Mouse (Mus musculus): ENCODE results near the gene Aldh1b1.
A peak's percentile ranks its signal among the peaks of the same experiment; 100 is the strongest.

Gene Aldh1b1

DNA sequence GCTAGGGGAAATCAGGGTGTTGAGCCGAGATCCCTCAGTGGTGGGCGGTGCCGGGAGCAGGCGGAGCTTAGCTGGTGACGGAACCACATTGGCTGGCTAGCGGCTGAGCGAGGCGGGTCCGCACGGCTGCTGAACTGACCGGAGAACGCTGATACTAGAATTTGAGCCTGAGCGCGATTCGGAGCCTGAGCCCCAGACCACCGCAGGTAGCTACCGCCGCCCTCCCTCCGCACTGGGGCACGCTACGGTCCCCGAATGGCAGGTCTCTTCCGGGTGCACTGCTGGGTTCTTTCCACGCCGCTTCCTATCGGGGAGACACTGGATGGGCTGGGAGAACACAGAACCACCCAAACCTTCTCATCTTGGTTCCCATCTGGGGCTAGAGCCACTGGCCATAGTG is at the start of gene Aldh1b1:
TSS of gene Aldh1b1 (plus strand) at position 59 of the 400 bp plus-strand sequence.
- peak; percentile 67 for DNase-seq

DNA sequence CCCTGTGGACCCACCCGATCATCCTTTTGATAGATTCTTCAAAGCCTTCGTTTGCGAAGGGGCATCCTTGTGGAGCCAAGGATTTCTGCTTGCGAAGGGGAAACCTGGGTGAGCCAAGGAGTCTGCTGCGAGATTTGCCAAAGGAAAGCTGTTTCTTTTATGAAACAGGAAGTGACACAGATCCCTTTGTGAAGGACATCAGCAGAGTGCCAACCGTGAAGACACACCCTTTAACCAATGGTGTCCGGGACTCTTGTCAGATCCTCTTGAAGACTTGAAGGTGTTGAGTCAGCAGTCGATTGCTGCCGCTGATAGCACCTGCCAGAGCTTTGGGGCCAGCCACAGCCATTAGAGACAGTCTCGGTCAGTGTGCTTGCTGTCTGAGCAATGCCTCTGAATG is 49.4 kb upstream of the Aldh1b1 start:
- DNase-seq: no peak

DNA sequence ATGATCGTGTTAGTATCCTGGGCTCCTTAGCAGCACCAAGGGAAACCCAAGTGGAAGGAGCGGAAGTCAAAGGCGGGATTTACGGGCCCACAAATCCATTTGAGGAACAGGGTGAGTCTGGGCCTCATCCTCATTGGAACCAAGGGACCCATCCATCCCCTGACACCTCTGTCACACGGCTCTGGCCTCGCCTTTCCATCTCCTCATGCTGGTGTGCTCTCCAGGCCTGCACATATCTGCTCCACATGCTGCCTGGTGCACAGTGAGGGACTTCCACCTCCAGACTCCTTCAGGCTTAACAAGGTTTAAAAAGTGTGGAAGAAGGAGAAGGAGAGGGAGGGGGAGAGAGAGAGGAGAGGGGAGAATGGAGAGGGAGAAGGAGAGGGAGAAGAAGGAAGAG is 48.3 kb upstream of the Aldh1b1 start:
- no peak for DNase-seq

DNA sequence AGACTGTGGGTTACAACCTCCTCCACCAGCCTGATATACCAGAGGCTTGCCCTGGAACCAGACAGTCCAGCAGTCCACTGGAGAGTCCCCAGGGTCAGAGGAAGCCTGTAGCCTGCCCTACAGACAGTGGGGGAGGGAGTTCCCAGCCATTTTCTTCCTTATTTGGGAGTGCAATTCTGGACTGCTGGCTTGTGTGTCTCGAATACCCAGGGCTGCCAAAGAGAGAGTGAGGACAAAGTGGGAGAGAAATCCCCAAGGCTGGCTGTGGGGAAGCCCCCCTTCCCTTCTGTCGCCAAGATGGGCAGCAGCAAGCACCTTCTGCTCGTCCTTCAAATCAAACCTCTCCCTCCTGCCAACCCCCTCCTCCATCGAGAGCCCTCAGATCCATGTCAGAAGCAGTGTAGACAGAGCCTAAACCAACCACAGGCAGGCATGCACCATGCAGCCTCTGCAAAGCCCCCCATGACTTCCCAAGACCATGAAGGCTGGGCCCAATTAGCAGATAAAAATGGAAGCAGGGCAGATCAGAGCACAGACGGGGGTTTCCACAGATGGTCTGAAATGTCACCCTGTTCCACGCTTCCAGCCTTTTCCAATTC is 45.5 kb upstream of the Aldh1b1 start:
- no peak for DNase-seq

DNA sequence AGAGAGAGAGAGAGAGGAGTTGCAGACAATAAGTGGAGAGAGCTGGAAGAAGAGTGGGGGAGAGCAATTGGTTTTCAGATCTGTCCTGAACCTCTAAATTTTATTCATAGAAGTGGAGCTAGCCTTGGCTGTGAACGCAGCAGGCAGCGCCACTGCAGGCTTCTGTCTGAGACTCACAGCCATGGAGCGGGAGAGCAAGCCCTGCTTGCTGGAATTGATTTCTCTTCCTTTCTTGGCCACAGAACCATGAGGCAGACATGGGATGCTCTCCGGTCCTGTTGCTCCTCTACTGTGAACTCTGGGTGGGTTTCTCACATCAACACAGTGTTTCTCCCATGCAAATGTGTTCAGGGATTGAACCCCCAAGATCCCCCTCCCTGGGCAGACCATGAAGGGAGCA is 44.7 kb upstream of the Aldh1b1 start:
- DNase-seq: no peak

DNA sequence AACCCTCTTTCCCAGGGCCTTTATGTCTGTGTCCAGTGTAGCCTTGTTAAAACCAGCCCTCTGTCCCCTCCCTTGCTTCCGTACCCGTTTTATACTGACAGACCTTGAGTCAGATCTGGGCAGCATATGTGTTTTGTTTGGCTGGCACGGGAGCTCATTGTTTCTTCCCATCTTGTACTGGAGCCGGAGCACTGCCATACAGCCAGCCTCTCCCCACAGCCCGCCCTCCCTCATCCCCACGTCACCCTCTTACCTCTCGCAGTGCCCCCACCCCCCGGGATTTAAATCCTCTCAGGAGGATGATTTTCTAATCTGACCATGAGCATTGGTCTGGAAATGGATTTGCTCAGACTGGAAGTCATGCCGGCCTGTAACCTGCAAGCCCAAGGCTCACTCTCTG is 43.7 kb upstream of the Aldh1b1 start:
- DNase-seq: no peak

DNA sequence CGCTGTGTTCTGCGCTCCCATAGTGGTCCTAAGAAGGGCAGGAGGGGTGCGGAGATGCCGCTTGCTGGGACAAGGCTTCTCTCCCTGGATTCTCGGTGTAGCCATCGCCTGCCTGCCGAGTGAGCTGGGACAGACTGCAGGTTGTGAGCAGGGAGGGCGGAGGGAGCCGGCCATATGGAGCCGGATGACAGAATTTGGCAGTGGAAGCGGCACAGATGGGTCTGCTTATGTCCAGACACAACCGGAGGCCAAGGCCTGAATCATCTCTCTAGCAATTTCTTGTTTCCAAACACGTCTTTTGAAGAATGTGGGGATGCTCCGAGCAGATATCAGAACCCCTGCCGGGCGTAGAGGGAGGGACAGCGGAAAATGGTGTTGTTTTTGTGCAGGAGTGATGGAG is 42.9 kb upstream of the Aldh1b1 start:
- DNase-seq: no peak

DNA sequence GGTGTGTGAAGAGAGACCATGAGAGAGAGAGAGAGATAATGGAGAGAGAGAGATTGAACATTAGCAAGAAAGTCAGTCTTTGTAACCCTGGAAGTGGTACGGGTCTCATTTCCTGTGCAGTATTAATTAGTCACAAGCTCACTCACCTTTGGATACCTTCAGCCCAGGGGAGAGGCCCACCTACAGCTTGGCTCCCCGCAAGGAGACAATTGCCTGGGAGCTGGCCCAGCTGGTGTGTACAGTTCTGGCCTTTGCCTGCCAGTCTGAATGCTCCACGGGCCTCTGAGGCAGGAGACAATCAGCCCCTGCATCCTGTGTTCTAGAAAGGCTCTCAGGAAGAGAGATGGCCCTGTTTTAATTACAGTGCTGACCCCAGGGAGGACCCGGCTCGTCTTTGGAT is 40.9 kb upstream of the Aldh1b1 start:
- no peak for DNase-seq

DNA sequence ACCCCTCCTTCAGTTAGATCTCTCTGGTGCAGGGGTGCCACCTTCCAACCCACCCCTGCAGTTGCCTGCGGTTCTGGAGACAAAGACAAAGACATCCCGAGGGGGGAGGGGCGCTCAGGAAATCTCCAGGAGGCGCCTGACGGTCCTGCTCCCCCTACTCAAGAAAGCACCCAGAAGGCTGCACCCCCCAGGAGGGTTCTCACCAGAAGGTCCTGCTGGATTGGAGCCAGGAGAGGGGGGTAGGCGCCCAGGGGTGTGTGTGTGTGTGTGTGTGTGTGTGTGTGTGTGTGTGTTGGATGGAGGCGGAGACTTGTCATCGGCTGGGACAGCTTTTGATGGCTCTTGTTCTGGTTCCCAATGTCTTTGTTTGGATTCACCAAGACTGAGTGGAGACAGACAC is 39.4 kb upstream of the Aldh1b1 start:
- no peak for DNase-seq

DNA sequence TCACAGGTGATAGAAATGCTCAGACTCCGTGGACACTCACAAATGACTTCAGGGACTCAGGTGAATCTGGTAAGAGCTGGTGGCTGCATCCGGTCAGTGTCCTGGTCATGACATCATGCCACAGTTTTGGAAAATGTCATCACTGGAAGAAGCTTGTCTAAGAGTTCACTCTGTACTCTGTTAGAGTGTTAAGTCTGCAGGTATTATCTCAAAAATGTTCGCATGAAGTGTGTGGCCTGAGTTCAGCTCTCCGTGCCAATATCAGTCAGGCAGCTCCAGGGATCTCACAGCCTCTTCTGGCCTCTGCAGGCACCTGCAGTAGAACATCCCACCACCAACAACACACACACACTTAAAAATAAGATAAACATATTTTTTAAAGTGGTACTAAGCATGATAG is 36.2 kb upstream of the Aldh1b1 start:
- DNase-seq: no peak

DNA sequence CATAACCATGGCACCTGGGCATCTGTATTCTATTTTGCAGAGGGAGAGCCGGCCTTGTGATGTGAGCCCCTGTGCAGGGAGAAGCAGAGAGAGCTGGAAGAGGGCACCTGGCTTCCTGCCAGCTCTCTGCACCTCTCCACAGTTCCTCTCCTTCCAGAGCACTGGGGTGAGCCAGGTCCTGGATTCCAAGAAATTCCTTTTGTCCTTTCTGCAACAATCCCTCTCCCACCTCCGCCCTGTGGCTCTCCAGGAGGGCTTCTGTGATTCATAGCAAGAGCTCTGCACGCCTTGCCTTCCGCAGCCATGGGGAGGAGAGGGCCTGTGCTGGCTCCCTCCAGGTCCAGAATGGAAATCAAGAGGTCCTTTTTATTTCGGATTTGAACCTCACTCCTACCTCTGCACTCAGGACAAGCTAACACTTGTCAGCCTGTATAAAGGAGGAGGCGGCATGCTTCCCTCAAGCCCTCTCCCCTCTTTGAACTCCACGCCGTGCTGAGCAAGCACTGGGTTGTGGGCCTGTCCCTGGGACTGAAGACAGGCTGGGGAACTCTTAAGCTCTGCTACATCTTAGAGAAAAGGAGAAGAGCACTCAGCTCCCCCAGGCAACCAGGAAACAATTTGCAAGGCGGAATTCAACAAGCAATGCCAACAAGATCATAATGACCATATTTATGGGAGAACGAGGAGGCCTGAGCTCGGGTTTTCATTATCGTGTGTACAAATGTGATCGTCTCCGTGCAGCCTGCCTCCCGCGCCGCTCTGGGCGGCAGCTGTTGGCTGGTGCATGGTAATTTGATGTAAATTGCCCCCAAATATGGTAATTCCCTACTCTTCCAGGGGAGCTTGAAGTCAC is 35.3 kb upstream of the Aldh1b1 start:
- peak; percentile 27 for DNase-seq

DNA sequence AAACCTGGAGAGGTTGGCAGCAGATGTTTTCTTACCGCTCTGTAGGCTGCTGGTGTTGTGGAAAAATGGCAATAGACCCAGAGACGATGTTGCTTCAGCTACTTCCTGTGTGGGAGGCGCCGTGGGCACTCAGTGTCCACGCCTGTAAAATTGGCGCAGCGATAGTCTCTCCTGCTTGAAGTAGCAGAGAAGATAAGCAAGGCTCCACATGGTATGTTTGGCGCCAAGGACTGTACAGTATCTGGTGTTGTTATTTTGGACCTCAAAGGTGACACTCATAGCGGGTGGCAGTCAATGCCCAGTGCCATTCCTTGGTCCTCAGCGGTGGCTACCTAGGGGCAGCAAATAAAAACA is 34.7 kb upstream of the Aldh1b1 start:
- peak; percentile 16 for DNase-seq

DNA sequence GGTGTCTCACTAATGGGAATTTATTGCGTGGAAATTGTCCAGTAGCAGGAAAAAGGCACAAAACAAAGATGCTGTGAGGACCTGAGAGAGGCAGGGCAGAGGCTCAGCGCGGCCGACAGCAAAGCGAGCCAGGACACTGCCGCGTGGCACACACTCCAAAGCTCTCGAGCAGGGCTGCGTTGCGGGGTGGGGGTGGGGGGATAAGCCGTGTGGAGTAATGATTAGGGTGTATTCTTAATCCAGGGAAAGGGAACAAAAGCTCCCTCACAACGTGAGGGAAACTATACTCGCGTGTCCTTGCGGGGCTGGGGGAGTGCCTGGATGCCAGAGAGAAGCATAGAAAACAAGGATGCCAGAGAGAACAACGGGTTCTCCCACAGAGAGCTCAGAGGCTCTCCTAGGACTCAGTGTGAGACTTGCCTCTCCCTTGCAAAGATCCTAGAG is 33.7 kb upstream of the Aldh1b1 start:
- no peak for DNase-seq

DNA sequence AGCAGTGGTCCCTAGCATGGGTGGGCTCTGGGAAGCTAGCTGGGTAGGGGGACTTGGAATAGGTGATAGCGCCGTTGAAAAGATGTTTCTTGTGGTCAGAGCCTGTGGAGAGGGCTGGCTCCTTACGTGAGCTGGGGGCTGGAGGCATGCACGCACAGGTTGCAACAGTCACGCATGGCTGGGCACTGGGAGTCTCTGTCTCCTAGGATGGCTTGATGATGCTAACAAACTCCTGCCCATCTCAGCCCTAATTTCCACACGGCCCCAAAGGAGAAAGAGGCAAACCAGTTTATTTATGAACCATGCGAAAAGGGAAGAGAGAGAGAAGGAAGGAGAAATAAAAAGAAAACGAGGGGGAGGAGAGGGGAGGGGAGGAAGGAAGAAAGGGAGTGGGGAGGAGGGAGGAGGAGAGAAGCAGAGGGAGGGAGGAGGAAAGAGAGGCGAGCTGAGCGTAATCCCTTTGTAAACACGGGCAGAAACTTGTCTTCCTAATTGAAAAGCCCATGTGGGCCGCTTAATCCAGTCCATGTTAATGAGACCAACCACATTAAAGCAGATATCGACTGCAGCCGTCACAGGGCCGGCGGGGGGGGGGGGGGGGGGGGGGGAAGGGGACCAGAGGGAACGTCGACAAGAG is 33.1 kb upstream of the Aldh1b1 start:
- no peak for DNase-seq

DNA sequence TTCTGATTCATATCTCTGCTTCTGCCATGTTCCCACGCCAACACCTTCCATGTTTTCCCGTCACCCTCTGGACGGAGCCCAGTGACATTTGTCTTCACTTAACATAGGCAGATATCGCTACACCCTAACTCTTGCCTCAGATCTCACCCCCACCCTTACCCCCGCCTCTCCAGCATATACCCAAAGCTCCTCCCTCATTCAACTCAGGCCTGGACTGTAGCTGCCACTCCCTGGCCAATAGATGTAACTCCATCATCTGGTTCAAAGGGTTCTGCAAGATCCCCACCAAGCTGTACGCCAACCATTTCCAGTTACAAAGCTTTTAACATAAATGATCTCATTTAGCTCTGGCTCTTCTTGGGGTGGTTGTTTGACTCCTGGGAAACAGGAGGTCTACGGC is 32.0 kb upstream of the Aldh1b1 start:
- DNase-seq: no peak

DNA sequence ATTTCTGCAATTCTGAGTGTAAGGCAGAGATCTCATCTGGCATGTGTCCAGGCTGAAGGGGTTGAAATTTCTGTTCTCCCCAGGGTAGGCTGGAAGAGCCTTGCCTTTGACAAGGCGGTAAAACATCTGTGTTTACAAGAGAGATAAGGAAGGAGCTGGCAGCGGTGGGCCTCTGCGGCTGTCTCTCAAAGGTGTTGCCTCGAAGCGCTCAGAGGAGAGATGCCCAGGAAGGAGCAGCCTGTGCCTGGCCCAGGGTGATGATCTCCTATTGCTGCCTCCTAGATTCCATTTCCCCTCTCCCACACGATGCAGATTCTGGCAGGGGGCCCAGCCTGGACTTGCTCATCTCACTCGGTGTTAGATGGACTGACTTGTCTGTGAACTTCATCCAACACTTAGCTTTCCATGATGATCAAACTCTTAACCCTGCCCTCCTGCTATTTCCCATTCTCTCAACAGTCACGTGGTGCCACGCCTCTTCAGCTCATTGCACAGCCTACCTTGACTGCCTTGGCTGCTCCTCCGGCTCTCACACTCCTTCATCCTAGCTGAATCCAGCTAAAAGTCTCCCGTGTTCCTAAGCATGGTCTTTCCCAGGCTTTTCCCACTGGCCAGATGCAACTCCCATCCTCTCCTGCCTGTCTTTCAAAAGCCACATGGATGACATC is 30.8 kb upstream of the Aldh1b1 start:
- DNase-seq: peak; percentile 22

DNA sequence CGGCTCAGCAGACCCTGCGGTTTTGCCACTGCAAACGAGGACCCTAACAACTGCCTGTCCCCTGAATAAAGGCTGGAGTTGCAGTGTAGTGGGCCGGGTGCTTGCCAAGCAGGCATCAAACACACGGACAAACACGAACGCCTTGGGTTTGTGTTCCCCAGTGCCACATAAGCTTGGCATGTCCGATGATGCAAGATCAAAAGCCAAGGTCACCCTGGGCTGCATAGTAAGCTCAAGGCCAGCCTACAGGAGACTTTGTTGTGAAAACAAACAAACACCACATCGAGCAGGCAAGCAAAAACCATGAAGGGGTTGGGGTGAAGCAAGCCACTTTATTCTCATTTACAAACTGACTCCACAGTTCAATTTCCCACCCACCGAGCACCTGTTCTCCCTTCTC is 29.7 kb upstream of the Aldh1b1 start:
- no peak for DNase-seq

DNA sequence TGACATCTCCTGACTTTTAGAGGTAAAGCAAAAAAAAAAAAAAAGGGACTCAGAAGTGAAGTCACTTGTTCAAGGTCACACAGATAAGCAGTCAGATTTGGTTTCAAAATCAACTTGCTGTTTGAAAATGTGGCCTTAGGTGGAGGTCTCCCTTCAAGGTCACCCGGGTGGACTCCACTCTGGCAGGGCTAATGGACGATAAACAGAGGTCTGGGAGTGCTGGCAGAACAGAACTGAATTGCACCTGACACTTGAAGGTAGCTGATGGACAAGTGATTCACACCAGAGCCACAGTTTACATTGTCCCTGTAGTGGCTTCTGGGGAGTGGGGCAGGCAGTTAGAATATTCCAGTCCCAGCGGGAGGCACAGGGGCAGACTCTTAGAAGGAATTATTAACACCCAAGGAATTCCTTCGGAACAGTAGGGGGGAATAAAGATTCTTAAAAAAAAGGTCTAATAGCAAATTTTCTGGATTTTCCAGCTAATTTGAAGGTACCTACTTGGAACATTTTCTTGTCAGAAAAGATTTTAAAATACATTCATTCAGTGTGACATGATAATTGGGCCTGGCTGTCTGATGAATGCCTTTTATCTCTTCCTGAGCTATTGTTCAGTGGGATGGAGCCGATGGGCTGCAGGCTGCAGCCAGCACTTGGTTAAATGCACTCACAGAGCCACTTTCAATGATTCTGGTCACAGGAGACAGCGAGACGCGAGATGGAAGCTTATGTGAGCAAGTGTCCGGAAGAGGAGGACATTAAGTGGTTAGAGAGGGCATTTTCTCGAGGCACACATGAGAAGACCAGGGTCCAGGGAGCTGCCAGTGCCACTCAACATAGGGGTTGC is 28.8 kb upstream of the Aldh1b1 start:
- no peak for DNase-seq

DNA sequence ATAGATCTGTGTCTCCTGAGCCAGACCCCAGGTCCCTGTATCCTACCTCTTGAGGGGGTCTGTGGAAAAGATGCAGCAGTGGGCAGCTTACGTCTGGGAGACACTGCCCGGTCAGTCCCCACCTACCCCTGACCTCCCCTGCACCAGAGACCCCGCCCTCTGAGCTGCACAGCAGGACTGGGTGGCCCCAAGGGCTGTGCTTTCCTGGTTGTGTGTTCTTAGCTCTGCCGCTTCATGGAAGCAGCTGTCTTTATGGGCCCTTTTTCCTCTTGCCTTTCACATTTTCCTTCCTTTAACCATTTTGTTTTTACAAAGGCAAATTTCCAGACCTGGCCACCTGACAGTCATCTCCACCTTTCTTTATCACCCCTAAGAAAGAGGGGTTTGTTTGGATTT is 28.2 kb upstream of the Aldh1b1 start:
- no peak for DNase-seq

DNA sequence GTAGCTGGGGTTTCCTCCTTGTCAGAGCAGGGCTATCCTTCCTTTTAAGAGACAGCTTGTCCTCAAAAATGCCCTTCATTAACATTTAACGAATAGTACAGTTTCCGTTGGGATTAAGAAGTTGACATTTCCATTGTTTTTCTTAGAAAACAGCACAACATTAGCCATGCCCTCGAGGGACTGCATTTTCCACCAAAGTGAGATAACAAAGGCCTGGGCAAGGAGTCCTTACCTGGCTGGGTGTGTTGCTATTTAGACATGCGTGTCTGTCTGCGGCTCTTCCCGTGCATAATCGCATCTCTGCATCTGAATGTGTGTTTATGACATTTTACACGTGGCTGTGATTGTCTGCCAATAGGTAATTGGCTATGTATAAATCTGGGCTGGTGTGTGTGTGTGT is 27.6 kb upstream of the Aldh1b1 start:
- no peak for DNase-seq

DNA sequence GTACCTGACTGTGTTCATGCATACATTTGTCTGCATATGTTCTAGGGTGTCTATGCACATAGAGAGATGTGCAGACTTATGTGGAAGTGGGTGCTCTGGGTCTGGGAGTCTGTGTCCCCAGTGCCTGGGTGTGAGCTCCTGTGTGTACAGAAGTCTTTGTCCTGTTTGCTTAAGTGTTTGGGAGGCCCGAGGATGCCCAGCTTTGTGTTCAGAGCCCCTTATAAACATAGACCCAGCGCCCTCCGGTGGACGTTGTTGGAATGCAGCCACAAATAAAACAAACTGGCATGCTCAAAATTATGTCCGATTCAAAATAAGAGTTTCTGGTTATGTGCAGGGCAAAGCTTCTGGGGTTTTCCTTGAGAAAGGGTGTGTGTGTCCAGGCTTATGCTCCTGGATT is 27.2 kb upstream of the Aldh1b1 start:
- DNase-seq: peak; percentile 46

DNA sequence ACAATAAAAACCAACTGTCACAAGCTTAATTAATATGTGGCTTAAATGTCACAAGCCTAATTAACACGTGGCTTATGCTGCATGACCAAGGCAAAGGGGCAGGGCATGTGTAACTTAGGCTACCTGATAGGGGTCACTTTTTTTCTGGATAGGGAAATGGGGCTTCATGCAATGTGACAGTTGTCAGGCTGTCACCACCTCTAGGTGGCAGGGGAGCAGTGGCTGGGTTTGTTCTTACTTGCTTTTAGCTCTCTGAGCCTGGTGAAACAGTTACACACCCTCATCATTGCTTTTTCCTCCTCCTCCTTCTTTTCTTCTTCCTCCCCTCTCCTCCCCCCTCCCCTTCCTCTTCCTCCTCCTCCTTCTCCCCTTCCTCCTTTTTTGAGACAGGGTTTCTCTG is 15.2 kb upstream of the Aldh1b1 start:
- no peak for DNase-seq

DNA sequence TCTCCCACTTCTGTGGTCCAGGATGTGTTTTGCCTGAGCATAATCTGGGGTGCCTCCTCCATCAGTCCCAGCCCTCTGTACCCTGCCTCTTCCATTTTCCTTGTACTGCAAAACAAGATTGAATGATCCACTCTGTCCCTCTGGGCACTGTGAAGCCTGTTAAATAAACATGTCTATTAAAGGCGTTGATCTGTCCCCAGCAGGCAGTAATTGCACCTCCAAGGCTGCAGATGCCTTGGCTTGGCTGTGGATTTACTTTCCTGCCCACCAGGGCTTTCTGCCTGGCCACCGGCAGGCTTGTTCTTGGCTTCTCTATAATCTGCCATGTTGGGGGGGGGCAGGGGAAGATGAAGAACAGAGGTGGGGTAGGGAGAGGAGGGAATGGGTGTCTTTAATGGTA is 12.9 kb upstream of the Aldh1b1 start:
- DNase-seq: no peak
